Mouse (Mus musculus): ENCODE results near the gene Plbd2.
"Not testable (repeated sequence)": the region's sequence is repeated elsewhere in the genome, so short reads cannot be mapped to it uniquely, and the experiment has no call there.

Plbd2 gene

DNA sequence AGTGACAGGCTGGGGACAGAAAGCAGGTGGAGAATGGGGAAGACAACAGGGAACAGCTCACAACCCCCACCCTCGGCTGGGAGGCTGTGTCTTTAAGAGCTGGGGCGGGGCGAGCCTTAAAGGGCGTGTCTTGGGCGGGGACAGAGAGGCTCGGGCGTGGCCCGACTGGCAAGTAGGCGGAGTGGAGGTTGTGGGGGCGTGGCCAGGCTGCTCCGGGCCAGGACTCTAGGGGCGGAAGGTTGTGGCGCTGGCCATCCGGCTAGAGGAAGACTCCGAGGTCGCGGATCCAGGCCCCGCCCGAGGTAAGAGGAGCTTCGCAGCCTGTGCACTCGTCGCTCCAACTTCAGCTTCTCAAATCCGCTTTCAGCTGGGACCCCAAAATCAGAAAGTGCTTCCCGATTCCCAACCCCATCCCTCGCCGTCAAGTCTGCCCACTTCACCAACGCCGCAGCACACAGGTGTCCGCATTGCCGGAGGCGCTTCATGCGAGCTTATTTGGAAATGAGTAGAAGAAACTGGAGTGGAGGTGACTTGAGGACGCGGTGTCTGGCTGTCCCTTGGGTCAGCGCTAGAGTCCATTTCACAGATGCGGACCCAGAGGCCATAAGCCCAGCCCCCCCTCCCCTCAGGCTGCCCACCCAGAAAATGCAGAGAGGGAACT is 7.7 kb upstream of the Plbd2 start, which contains the start of gene Slc8b1:
TSS of gene Slc8b1 (plus strand) at position 187 of the 661 bp plus-strand sequence.
- DNase-seq, result peak; percentile 99

- DNase-seq, result no peak
Observed at GRCm38 (mm10) chr5:120507311-120507710, 3.9 kb upstream of the Plbd2 start.

DNA sequence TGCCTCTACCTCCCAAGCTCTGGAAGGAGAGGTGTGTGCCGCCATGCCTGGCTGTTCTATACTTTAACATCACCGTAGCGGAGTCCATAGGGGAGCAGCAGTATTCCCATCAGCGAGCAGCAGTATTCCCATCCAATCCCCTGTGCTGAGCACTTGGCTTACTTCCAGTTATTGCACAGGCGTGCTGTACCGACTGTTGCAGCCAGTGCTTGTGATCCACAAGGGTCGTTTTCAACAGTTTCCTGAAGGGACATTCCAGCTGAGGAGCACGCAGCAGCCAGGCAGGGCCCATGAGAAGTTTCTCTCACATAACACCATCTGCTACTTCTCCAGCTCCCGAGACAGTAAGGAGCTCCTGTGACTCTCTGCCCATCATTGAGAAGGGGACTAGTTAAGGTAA is 3.1 kb upstream of the Plbd2 start:
- DNase-seq, result no peak

DNA sequence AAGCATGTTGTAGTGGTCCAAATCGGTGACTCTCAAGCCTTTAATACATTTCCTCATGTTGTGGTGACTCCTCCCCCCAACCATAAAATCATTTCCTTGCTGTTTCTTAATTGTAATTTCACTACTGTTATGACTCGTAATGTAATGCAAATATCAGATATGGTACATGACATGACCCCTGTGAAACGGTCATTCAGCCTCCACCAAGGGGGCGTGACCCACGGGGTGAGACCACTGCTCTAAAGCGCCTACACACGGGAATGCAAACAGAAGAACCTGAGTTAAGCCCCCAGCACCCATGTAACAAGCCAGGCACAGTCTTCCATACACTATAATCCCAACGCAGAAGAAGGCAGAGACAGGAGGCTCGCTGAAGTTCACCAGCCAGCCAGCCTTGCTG is 2.4 kb upstream of the Plbd2 start:
- no peak for DNase-seq

DNA sequence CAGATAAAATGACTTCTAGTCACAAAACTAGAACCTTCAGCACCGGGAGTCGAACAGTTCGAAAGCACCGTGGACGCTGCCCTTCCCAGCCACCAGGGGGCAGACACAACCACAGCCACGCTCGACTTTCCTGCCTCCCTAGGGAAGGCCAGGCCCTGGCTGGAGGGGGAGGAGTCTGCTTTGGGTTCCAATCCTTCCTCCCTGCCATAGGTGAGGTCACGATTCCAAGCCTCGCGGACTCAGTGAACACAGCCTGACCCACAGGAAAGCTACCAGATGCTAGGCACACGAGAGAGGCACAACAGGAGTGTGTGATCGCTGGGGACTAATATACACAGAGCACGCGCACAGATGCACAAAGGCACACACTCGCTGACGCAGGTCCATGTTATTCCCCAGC is 1.9 kb upstream of the Plbd2 start:
- peak; percentile 87 for DNase-seq

DNA sequence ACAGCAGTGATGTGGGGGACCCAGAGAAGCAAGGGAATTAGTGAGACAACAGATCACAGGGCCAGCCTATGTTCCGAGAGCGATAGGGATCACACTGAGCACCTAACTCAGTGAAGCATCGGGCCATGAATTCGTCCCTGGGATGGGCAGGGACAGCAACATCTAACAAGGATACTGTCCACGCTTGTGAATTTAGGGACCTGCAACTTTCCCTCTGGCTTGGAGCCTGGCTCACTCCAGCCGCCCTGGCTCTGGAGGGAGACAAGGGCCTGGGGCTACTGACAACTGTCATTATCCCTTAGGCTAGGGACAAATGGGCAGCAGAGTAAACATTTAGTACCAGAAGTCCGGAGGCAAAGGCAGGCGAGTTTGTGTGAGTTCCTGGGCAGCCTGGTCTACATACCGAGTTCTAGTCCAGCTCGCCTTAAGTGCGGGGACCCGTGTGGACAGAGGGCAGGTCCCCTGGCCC is 716 bp downstream of the Plbd2 start:
- no peak for DNase-seq

DNA sequence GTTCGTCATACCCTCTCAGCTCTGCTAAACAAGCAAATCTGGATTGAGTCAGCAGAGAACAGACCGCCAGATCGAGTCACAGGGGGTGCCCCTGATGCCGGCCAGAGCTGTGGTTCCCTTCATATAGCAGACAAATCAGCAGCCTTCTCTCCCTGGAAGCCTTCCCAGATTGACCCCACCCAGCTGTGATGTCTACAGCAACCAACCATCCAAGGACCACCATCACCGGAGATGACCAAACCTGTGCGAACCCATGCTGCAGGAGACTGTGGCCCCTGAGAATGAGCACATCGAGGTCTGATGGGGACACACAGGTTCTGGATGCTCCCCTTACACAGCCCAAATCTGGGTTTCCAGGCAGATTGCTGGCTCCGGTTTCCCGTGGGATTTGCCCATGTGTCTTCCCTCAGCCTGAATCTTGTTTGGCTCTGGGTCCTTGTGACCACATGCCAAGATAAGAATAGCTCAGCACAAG is 1.2 kb downstream of the Plbd2 start:
- DNase-seq, result no peak

DNA sequence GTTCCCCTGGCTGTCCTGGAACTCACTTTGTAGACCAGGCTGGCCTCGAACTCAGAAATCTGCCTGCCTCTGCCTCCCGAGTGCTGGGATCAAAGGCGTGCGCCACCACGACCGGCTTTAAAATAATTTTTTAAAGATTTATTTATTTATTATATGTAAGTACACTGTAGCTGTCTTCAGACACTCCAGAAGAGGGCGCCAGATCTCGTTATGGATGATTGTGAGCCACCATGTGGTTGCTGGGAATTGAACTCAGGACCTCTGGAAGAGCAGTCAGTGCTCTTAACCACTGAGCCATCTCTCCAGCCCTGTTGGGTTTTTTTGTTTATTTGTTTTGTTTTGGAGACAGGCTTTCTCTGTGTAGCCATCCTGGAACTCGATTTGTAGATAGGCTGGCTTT is 2.8 kb downstream of the Plbd2 start:
- not testable (repeated sequence) for DNase-seq

- DNase-seq, result no peak
Observed at GRCm38 (mm10) chr5:120499202-120499601, 4.2 kb downstream of the Plbd2 start.

GRCm38 (mm10) chr5:120497071-120497470 is 6.4 kb downstream of the Plbd2 start:
- DNase-seq, result no peak

- DNase-seq, result no peak
Observed at GRCm38 (mm10) chr5:120495703-120496226, 7.7 kb downstream of the Plbd2 start.

- DNase-seq, result no peak
Observed at GRCm38 (mm10) chr5:120495064-120495702, 8.2 kb downstream of the Plbd2 start.

GRCm38 (mm10) chr5:120493873-120494395 is 9.5 kb downstream of the Plbd2 start:
- DNase-seq, result no peak

- DNase-seq, result no peak
Observed at GRCm38 (mm10) chr5:120493440-120493839, 10.0 kb downstream of the Plbd2 start.

DNA sequence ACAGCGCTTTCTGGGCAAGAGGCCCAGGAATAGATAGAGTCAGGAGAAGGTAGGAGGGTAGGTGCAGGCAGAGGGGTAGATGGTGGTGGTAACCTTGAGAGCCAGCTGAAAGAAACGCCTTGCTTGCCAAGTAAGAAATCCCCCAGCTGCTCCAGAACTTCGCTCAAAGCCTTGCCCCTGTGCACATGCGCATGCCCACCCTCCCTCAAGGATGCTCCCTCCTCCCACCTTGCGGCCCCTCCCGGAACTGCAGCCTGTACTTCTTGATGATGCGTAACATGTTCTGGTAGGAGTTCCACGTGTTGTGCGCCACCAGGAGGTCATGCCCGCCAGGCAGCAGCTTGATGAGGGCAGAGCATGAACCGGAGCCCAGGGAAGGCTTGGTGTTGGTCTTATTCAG is 11.0 kb downstream of the Plbd2 start:
- no peak for DNase-seq

DNA sequence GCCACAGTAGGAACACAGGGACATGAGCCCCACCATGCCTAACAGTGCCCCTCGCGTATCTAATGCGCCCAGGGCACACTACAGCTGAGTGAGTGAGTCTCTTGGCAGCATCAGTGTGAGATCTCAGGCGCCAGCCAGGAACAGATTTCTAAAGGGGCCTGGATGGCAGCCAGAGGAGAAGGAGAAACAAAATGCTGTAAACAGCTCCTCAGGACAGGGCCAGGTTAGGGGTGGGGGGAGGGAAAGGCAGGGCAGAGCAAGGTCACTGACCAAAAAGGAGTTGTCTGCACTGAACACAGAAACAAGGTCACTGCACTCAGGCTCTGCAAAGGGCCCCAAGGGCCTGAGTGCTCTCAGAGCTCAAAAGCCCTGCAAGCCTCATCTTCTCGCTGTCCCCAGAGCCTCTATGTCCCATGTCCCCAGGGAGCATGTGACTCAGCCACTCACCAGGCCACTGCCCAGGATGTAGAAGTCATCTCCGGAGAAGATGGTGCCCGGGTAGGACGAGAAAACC is 12.7 kb downstream of the Plbd2 start:
- peak; percentile 43 for DNase-seq

GRCm38 (mm10) chr5:120487844-120488243 is 15.6 kb downstream of the Plbd2 start:
- no peak for DNase-seq

- no peak for DNase-seq
Observed at GRCm38 (mm10) chr5:120483399-120483798, 20.0 kb downstream of the Plbd2 start.

- no peak for DNase-seq
Observed at GRCm38 (mm10) chr5:120481205-120481604, 22.2 kb downstream of the Plbd2 start.

DNA sequence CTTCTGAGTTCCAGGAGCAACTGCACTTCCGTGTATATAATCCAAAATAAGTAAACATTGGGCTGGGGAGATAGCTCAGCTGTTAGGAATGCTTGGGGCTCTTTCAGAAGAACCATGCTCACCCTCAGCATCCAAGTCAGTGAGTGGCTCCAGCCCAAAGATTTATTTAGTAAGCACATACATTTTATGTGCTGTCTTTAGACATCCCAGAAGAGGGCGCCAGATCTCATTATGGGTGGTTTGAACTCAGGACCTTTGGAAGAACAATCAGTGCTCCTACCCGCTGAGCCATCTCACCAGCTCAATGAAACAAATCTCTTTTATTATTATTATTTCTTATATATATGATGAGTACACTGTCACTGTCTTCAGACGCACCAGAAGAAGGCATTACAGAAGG is 23.9 kb downstream of the Plbd2 start:
- no peak for DNase-seq

- DNase-seq, result no peak
Observed at GRCm38 (mm10) chr5:120477993-120478392, 25.4 kb downstream of the Plbd2 start.

DNA sequence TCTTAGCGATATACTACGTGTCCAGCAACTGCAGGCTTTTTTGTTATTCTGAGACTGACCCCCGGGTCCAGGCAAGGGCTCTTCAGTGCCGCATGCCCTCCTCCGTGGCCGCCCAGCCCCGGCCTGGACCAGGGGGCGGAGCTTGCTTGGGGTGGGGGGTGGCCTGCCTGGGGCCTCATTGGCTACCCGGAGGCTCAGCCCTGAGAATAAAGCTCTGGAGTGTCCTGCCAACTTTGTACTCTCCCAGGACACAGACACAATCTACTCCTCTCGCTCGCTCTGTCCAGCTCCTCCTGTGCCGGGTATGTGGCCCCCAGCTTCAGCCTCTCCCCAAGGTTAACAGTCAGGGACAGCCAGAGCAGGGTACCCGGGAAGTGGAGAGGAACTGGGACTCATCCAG is 27.1 kb downstream of the Plbd2 start, which contains the start of gene Sds:
TSS of gene Sds (plus strand) at position 231 of the 400 bp plus-strand sequence.
- no peak for DNase-seq

DNA sequence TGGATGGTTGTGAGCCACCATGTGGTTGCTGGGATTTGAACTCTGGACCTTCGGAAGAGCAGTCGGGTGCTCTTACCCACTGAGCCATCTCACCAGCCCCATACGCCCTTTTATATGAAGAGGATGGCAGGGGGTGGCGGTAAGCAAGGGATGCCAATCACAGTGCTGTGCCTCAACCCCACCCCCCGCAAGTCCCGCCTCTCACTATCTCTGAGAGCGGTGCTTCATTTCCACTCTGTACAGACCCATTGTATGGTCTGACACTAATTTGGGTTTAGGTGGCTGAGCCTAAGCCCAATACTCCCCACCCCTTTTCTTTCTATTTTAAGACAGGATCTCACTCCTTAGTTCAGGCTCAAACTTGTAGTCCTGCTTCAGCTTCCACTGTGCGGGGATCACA is 27.6 kb downstream of the Plbd2 start:
- DNase-seq, result no peak

- DNase-seq, result no peak
Observed at GRCm38 (mm10) chr5:120473361-120473760, 30.1 kb downstream of the Plbd2 start.

All from kidney, postnatal 10 days (tissue).